Mouse (Mus musculus) liver, adult 2 months (tissue): ENCODE data around the gene Iqgap2.

Experiments used
- CTCF ChIP-seq: fragments of 200-500 bp; IDR thresholded peaks from 2 replicates; pipeline ENCODE4 v1.5.1; 2011; ENCODE audit warnings: low read depth, low read length, control low read depth
- POLR2A ChIP-seq: fragments of 200-500 bp; IDR thresholded peaks from 2 replicates; pipeline ENCODE4 v1.6.1; 2011; ENCODE audit warnings: low read length, control low read depth; ENCODE audit not compliant: insufficient read depth; ENCODE audit errors: extremely low read depth

GRCm38 (mm10) chr13:95804113-95804512 is 87.6 kb downstream of the Iqgap2 start:
- TF ChIP-seq CTCF (no peak), POLR2A (no peak)
